Mouse (Mus musculus): ENCODE data around the gene Dnaic1. TPM values are rescaled to one million over a fixed set of nuclear protein-coding genes. Genes with fewer than 3 reads are reported as not detected.
A peak's percentile ranks its signal among the peaks of the same experiment; 100 is the strongest.

Dnaic1 gene
- total and polyA plus RNA-seq, 3 experiments = not detected

- H3K36me3 ChIP-seq (replicated peaks) = no peaks in the 10 kb centered on the region
- no peak for TF ChIP-seq GATA2 (IDR thresholded peaks at IDR 0.05; ENCODE audit: borderline replicate concordance, low read depth, low read length)
- no peak for TF ChIP-seq CTCF (IDR thresholded peaks at IDR 0.05; ENCODE audit: low read depth, low read length)
- no peak for TF ChIP-seq TAL1 (conservative IDR thresholded peaks at IDR 0.05; ENCODE audit: low read depth, low read length)
- TF ChIP-seq GATA1 (IDR thresholded peaks at IDR 0.05; ENCODE audit: borderline replicate concordance, low read length) = no peak
- TF ChIP-seq POLR2AphosphoS5 (IDR thresholded peaks at IDR 0.05; ENCODE audit: insufficient replicate concordance, low read depth, low read length) = no peak
- H3K27me3 ChIP-seq (ENCODE audit: insufficient read depth, low read length) = peaks cover 38% of the 10 kb centered on the region
- DNase-seq (ENCODE audit: low spot score) (no peak), ATAC-seq (ENCODE audit: extremely low read depth, insufficient number of reproducible peaks, low FRiP score, poor library complexity, severe bottlenecking) (no peak)
- no peaks in the 10 kb centered on the region for H3K9me3 ChIP-seq (replicated peaks)
- no peak overlapping the region for H3K4me3 ChIP-seq (ENCODE audit: low read depth, low read length)
- H3K4me1 ChIP-seq (ENCODE audit: insufficient read depth, low read depth, low read length) = peaks cover 7% of the 10 kb centered on the region; the same call in 1 of the 2 replicates
Measured at GRCm38 (mm10) chr4:41660851-41661430, 91.4 kb downstream of the Dnaic1 start.

GRCm38 (mm10) chr4:41662723-41663122 lies 93.1 kb downstream of the Dnaic1 start:
- H3K4me3 ChIP-seq (ENCODE audit: low read depth, low read length) = no peak overlapping the region
- DNase-seq (ENCODE audit: low spot score) (no peak), ATAC-seq (ENCODE audit: extremely low read depth, insufficient number of reproducible peaks, low FRiP score, poor library complexity, severe bottlenecking) (no peak)
- peaks cover 32% of the 10 kb centered on the region for H3K27me3 ChIP-seq (ENCODE audit: insufficient read depth, low read length)
- H3K4me1 ChIP-seq (ENCODE audit: insufficient read depth, low read depth, low read length) = peaks cover 7% of the 10 kb centered on the region; the same call in 1 of the 2 replicates
- H3K36me3 ChIP-seq (replicated peaks) = no peaks in the 10 kb centered on the region
- no peak for TF ChIP-seq CTCF (IDR thresholded peaks at IDR 0.05; ENCODE audit: low read depth, low read length)
- TF ChIP-seq GATA2 (IDR thresholded peaks at IDR 0.05; ENCODE audit: borderline replicate concordance, low read depth, low read length) = no peak
- TF ChIP-seq POLR2AphosphoS5 (IDR thresholded peaks at IDR 0.05; ENCODE audit: insufficient replicate concordance, low read depth, low read length) = no peak
- TF ChIP-seq TAL1 (conservative IDR thresholded peaks at IDR 0.05; ENCODE audit: low read depth, low read length) = no peak
- TF ChIP-seq GATA1 (IDR thresholded peaks at IDR 0.05; ENCODE audit: borderline replicate concordance, low read length) = no peak
- no peaks in the 10 kb centered on the region for H3K9me3 ChIP-seq (replicated peaks)

- DNase-seq (ENCODE audit: low spot score) = no peak
- peaks cover 26% of the 10 kb centered on the region for H3K27me3 ChIP-seq (ENCODE audit: insufficient read depth, low read length)
- no peak for TF ChIP-seq GATA2 (IDR thresholded peaks at IDR 0.05; ENCODE audit: borderline replicate concordance, low read depth, low read length)
- TF ChIP-seq CTCF (IDR thresholded peaks at IDR 0.05; ENCODE audit: low read depth, low read length) = no peak
- no peak for TF ChIP-seq POLR2AphosphoS5 (IDR thresholded peaks at IDR 0.05; ENCODE audit: insufficient replicate concordance, low read depth, low read length)
- no peak for TF ChIP-seq GATA1 (IDR thresholded peaks at IDR 0.05; ENCODE audit: borderline replicate concordance, low read length)
- no peak for TF ChIP-seq TAL1 (conservative IDR thresholded peaks at IDR 0.05; ENCODE audit: low read depth, low read length)
- H3K4me1 ChIP-seq (ENCODE audit: insufficient read depth, low read depth, low read length) = peaks cover 2% of the 10 kb centered on the region; the same call in 1 of the 2 replicates
- ATAC-seq (ENCODE audit: extremely low read depth, insufficient number of reproducible peaks, low FRiP score, poor library complexity, severe bottlenecking) = no peak
- no peaks in the 10 kb centered on the region for H3K36me3 ChIP-seq (replicated peaks)
- no peak overlapping the region for H3K4me3 ChIP-seq (ENCODE audit: low read depth, low read length)
- H3K9me3 ChIP-seq (replicated peaks) = no peaks in the 10 kb centered on the region
Measured at GRCm38 (mm10) chr4:41663614-41664013, 94.0 kb downstream of the Dnaic1 start.

GRCm38 (mm10) chr4:41664533-41664932 lies 95.0 kb downstream of the Dnaic1 start:
- TF ChIP-seq GATA1 (IDR thresholded peaks at IDR 0.05; ENCODE audit: borderline replicate concordance, low read length) (no peak), GATA2 (IDR thresholded peaks at IDR 0.05; ENCODE audit: borderline replicate concordance, low read depth, low read length) (no peak), CTCF (IDR thresholded peaks at IDR 0.05; ENCODE audit: low read depth, low read length) (0 out of 2 replicates have a peak, but pooled peaks have one; percentile 8), POLR2AphosphoS5 (IDR thresholded peaks at IDR 0.05; ENCODE audit: insufficient replicate concordance, low read depth, low read length) (no peak)
- peaks cover 26% of the 10 kb centered on the region for H3K27me3 ChIP-seq (ENCODE audit: insufficient read depth, low read length)

GRCm38 (mm10) chr4:41665009-41665675 lies 95.6 kb downstream of the Dnaic1 start:
- TF ChIP-seq CTCF (IDR thresholded peaks at IDR 0.05; ENCODE audit: low read depth, low read length) (no peak), POLR2AphosphoS5 (IDR thresholded peaks at IDR 0.05; ENCODE audit: insufficient replicate concordance, low read depth, low read length) (no peak), GATA2 (IDR thresholded peaks at IDR 0.05; ENCODE audit: borderline replicate concordance, low read depth, low read length) (no peak), GATA1 (IDR thresholded peaks at IDR 0.05; ENCODE audit: borderline replicate concordance, low read length) (no peak), TAL1 (conservative IDR thresholded peaks at IDR 0.05; ENCODE audit: low read depth, low read length) (no peak)
- DNase-seq (ENCODE audit: low spot score) = no peak
- Histone ChIP-seq H3K4me1 (ENCODE audit: insufficient read depth, low read depth, low read length) (no peaks in the 10 kb centered on the region), H3K9me3 (replicated peaks) (no peaks in the 10 kb centered on the region), H3K4me3 (ENCODE audit: low read depth, low read length) (no peak overlapping the region), H3K36me3 (replicated peaks) (no peaks in the 10 kb centered on the region), H3K27me3 (ENCODE audit: insufficient read depth, low read length) (peaks cover 26% of the 10 kb centered on the region)
- no peak for ATAC-seq (ENCODE audit: extremely low read depth, insufficient number of reproducible peaks, low FRiP score, poor library complexity, severe bottlenecking)

More at GRCm38 (mm10) chr4:41664533-41664932, 95.0 kb downstream of the Dnaic1 start:
- no peaks in the 10 kb centered on the region for H3K36me3 ChIP-seq (replicated peaks)
- ATAC-seq (ENCODE audit: extremely low read depth, insufficient number of reproducible peaks, low FRiP score, poor library complexity, severe bottlenecking) (no peak), DNase-seq (ENCODE audit: low spot score) (no peak)
- no peak overlapping the region for H3K4me3 ChIP-seq (ENCODE audit: low read depth, low read length)
- H3K4me1 ChIP-seq (ENCODE audit: insufficient read depth, low read depth, low read length) = no peaks in the 10 kb centered on the region
- no peaks in the 10 kb centered on the region for H3K9me3 ChIP-seq (replicated peaks)

GRCm38 (mm10) chr4:41666646-41667045 lies 97.1 kb downstream of the Dnaic1 start:
- ATAC-seq (ENCODE audit: extremely low read depth, insufficient number of reproducible peaks, low FRiP score, poor library complexity, severe bottlenecking) (no peak), DNase-seq (ENCODE audit: low spot score) (no peak)
- Histone ChIP-seq H3K4me1 (ENCODE audit: insufficient read depth, low read depth, low read length) (no peaks in the 10 kb centered on the region), H3K4me3 (ENCODE audit: low read depth, low read length) (no peak overlapping the region), H3K36me3 (replicated peaks) (no peaks in the 10 kb centered on the region), H3K27me3 (ENCODE audit: insufficient read depth, low read length) (peaks cover 27% of the 10 kb centered on the region), H3K9me3 (replicated peaks) (no peaks in the 10 kb centered on the region)
- no peak for TF ChIP-seq TAL1 (conservative IDR thresholded peaks at IDR 0.05; ENCODE audit: low read depth, low read length)
- no peak for TF ChIP-seq CTCF (IDR thresholded peaks at IDR 0.05; ENCODE audit: low read depth, low read length)
- TF ChIP-seq GATA2 (IDR thresholded peaks at IDR 0.05; ENCODE audit: borderline replicate concordance, low read depth, low read length) = no peak
- TF ChIP-seq POLR2AphosphoS5 (IDR thresholded peaks at IDR 0.05; ENCODE audit: insufficient replicate concordance, low read depth, low read length) = no peak
- no peak for TF ChIP-seq GATA1 (IDR thresholded peaks at IDR 0.05; ENCODE audit: borderline replicate concordance, low read length)

Measured in G1E (cell line).